Mouse (Mus musculus): ENCODE data around the gene Hist1h2bg. TPM values are rescaled to one million over a fixed set of nuclear protein-coding genes. Genes with fewer than 3 reads are reported as not detected.
A peak's percentile ranks its signal among the peaks of the same experiment; 100 is the strongest.
"Not testable (repeated sequence)": the region's sequence is repeated elsewhere in the genome, so short reads cannot be mapped to it uniquely, and the experiment has no call there.

The Hist1h2bg gene
- polyA plus RNA-seq, 1 experiment from 2014 or later = 6.5 TPM

DNA sequence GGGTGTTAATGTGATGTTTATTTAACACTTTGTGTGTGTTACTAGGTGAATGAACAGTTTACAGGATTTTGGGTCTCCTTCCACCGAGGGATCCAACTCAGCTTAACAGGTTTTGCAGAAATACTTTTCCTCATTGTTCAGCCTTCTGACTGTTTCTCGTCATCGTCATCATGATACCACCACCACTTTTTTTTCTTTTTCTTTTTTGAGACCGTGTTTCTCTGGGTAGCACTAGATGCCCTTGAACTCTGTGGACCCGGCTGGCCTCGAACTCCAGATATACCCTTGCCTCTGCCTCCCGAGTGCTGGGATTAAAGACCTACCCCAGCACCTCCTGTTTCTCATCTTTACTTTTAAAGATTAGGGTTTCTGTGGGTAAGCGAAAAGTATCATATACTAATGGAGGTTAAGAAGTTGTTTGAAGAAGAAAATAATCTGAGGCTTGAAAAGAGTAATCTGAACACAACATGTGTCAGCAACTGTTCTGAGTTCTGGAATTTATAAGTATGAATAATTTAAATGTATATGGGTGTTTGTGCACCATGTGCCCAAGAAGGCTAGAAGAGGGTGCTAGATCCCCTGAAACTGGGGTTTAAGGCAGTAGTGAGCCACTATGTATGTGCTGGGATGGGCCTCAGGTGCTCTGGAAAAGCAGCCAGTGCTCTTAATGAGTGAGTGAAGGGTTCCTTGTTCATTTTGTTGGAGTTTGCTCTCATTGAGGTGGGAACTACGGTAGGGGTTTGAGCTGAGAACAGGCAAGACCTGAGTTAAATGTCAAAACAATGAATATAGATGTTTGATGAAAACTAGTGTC, 38.7 kb upstream of the Hist1h2bg start:
- WGBS = 16% methylated on average over 9 of the region's 9 CpGs
- no peaks in the 10 kb centered on the region for H3K27me3 ChIP-seq
- H3K27ac ChIP-seq (replicated peaks) = peak overlapping the region; percentile 99
- H3K4me3 ChIP-seq (replicated peaks) = peak overlapping the region; percentile 61
- H3K36me3 ChIP-seq = no peaks in the 10 kb centered on the region
- ATAC-seq (ENCODE audit: insufficient number of reproducible peaks, low FRiP score, low TSS enrichment, low read depth) = no peak
- peaks cover 35% of the 10 kb centered on the region for H3K4me1 ChIP-seq
- H3K4me2 ChIP-seq (replicated peaks) = peak overlapping the region; percentile 72
- 0 out of 2 replicates have a peak overlapping the region, but pooled peaks have one; percentile 18 for H3K9ac ChIP-seq
- H3K9me3 ChIP-seq (replicated peaks) = no peaks in the 10 kb centered on the region

GRCm38 (mm10) chr13:23533560-23534367, 37.4 kb upstream of the Hist1h2bg start, which contains the start of gene Hist1h2af:
Gene Hist1h2af, plus strand, starts transcription at chr13:23533906.
- peak within 1 kb of the TSS; percentile 61 for H3K4me3 ChIP-seq (replicated peaks)
- H3K4me1 ChIP-seq = peaks cover 34% of the 10 kb centered on the region
- WGBS = under 1% methylated on average over 28 of the region's 53 CpGs
- H3K27ac ChIP-seq (replicated peaks) = peak within 1 kb of the TSS; percentile 99
- H3K27me3 ChIP-seq; H3K9me3 ChIP-seq (replicated peaks); H3K36me3 ChIP-seq: not testable (repeated sequence)
- H3K4me2 ChIP-seq (replicated peaks) = peak within 1 kb of the TSS; percentile 72
- peak; percentile 52 for ATAC-seq (ENCODE audit: insufficient number of reproducible peaks, low FRiP score, low TSS enrichment, low read depth)
- peak within 1 kb of the TSS; percentile 26; the same call in 1 of the 2 replicates for H3K9ac ChIP-seq

DNA sequence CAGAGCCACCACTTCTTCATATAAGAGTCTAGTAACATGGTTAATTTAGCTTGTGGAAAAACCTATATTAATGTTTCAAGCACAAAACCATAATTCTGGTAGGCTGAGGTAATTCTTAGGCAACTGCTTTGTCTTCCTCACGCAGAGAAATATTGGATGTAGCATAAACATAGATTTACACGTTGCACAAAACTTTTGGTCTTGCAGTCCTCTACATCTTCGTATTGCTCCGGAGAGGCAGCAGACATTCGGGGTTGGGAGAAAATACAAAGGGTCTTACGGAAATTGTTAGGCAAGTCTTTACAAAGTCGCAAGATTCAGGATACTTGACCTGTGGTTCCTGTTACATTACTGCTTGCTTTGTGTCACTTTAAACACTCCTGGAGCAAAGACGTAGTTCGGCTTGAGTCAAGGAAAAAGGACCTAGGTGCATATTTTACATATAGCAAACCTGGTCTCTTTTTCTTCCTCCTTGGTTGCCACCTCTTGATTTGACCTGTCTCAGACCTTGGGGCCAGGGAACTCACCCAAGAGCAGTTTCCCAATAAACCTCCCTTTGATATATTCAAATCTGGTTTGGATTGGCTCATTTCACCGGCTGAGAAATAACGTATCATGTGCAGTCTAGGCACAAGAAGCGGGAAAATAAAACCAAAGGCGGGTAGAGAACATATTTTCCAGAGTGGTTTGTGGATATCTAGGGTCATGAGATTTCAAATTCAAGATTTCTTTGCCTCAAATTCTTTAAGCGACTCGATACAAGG, 36.6 kb upstream of the Hist1h2bg start:
- Histone ChIP-seq H3K36me3 (no peaks in the 10 kb centered on the region), H3K4me3 (replicated peaks) (peak overlapping the region; percentile 61), H3K27ac (replicated peaks) (peak overlapping the region; percentile 92), H3K4me2 (replicated peaks) (peak overlapping the region; percentile 72), H3K9ac (peak overlapping the region; percentile 26; the same call in 1 of the 2 replicates), H3K9me3 (replicated peaks) (no peaks in the 10 kb centered on the region), H3K4me1 (peaks cover 29% of the 10 kb centered on the region), H3K27me3 (no peaks in the 10 kb centered on the region)
- WGBS = under 1% methylated on average over 15 of the region's 15 CpGs
- ATAC-seq (ENCODE audit: insufficient number of reproducible peaks, low FRiP score, low TSS enrichment, low read depth) = no peak

GRCm38 (mm10) chr13:23535137-23536075, 35.8 kb upstream of the Hist1h2bg start, which contains the start of gene Hist1h3g:
Gene Hist1h3g, plus strand, starts transcription at chr13:23535422.
- not testable (repeated sequence) for H3K27me3 ChIP-seq; H3K36me3 ChIP-seq; H3K9me3 ChIP-seq (replicated peaks)
- under 1% methylated on average over 47 of the region's 62 CpGs for WGBS
- ATAC-seq (ENCODE audit: insufficient number of reproducible peaks, low FRiP score, low TSS enrichment, low read depth) = peak; percentile 90
- Histone ChIP-seq H3K27ac (replicated peaks) (peak within 1 kb of the TSS; percentile 92), H3K9ac (peak within 1 kb of the TSS; percentile 35), H3K4me2 (replicated peaks) (peak within 1 kb of the TSS; percentile 72), H3K4me1 (peaks cover 29% of the 10 kb centered on the region), H3K4me3 (replicated peaks) (peak within 1 kb of the TSS; percentile 61)

GRCm38 (mm10) chr13:23536076-23536822, 34.9 kb upstream of the Hist1h2bg start:
- 19% methylated on average over 7 of the region's 7 CpGs for WGBS
- ATAC-seq (ENCODE audit: insufficient number of reproducible peaks, low FRiP score, low TSS enrichment, low read depth) = no peak

GRCm38 (mm10) chr13:23537006-23537710, 34.0 kb upstream of the Hist1h2bg start:
- H3K9ac ChIP-seq = no peak overlapping the region
- H3K27me3 ChIP-seq = no peaks in the 10 kb centered on the region
- H3K4me1 ChIP-seq = peaks cover 27% of the 10 kb centered on the region
- no peaks in the 10 kb centered on the region for H3K9me3 ChIP-seq (replicated peaks)
- peak overlapping the region; percentile 61; the same call in 1 of the 2 replicates for H3K4me3 ChIP-seq (replicated peaks)
- H3K27ac ChIP-seq (replicated peaks) = no peak overlapping the region
- peak overlapping the region; percentile 72; the same call in 1 of the 2 replicates for H3K4me2 ChIP-seq (replicated peaks)
- WGBS = 75% methylated on average over 3 of the region's 3 CpGs
- ATAC-seq (ENCODE audit: insufficient number of reproducible peaks, low FRiP score, low TSS enrichment, low read depth) = no peak
- H3K36me3 ChIP-seq = no peaks in the 10 kb centered on the region

More at GRCm38 (mm10) chr13:23536076-23536822, 34.9 kb upstream of the Hist1h2bg start:
- Histone ChIP-seq H3K4me2 (replicated peaks) (peak overlapping the region; percentile 72), H3K4me1 (peaks cover 29% of the 10 kb centered on the region), H3K9ac (peak overlapping the region; percentile 12; the same call in 1 of the 2 replicates), H3K9me3 (replicated peaks) (no peaks in the 10 kb centered on the region), H3K27ac (replicated peaks) (peak overlapping the region; percentile 63), H3K36me3 (no peaks in the 10 kb centered on the region), H3K4me3 (replicated peaks) (peak overlapping the region; percentile 61), H3K27me3 (no peaks in the 10 kb centered on the region)

GRCm38 (mm10) chr13:23538249-23538648, 32.9 kb upstream of the Hist1h2bg start:
- no peak overlapping the region for H3K4me2 ChIP-seq (replicated peaks)
- no peaks in the 10 kb centered on the region for H3K27me3 ChIP-seq
- no peak for ATAC-seq (ENCODE audit: insufficient number of reproducible peaks, low FRiP score, low TSS enrichment, low read depth)
- no peak overlapping the region for H3K9ac ChIP-seq
- no peaks in the 10 kb centered on the region for H3K36me3 ChIP-seq
- H3K4me1 ChIP-seq = peaks cover 21% of the 10 kb centered on the region
- no peak overlapping the region for H3K4me3 ChIP-seq (replicated peaks)
- H3K27ac ChIP-seq (replicated peaks) = no peak overlapping the region
- H3K9me3 ChIP-seq (replicated peaks) = no peaks in the 10 kb centered on the region
- 51% methylated on average over 5 of the region's 5 CpGs for WGBS

DNA sequence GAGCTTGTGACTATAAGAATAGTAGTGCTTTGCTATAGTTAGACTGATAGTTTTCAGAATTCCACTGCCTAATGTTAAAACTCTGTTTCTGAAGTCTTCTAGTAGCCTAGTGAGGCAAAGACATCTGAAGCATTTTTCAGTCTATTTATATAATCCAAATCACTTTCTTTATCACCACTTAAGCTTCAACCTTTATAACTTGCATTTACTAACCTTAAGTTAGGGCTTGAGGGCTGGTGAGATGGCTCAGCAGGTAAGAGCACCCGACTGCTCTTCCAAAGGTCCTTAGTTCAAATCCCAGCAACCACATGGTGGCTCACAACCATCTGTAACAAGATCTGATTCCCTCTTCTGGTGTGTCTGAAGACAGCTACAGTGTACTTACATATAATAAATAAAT, 31.4 kb upstream of the Hist1h2bg start:
- H3K4me1 ChIP-seq = peaks cover 13% of the 10 kb centered on the region; the same call in 1 of the 2 replicates
- H3K27me3 ChIP-seq; H3K9ac ChIP-seq; H3K27ac ChIP-seq (replicated peaks); H3K4me2 ChIP-seq (replicated peaks); H3K9me3 ChIP-seq (replicated peaks); H3K4me3 ChIP-seq (replicated peaks); ATAC-seq (ENCODE audit: insufficient number of reproducible peaks, low FRiP score, low TSS enrichment, low read depth); H3K36me3 ChIP-seq: not testable (repeated sequence)
- 81% methylated on average over 1 of the region's 1 CpGs for WGBS

- no peak for ATAC-seq (ENCODE audit: insufficient number of reproducible peaks, low FRiP score, low TSS enrichment, low read depth)
- Histone ChIP-seq H3K9ac (no peak overlapping the region), H3K4me3 (replicated peaks) (no peak overlapping the region), H3K4me2 (replicated peaks) (no peak overlapping the region), H3K27me3 (no peaks in the 10 kb centered on the region), H3K9me3 (replicated peaks) (no peaks in the 10 kb centered on the region), H3K27ac (replicated peaks) (no peak overlapping the region), H3K36me3 (no peaks in the 10 kb centered on the region), H3K4me1 (peaks cover 6% of the 10 kb centered on the region; the same call in 1 of the 2 replicates)
- 86% methylated on average over 3 of the region's 3 CpGs for WGBS
These were observed 29.7 kb upstream of the Hist1h2bg start for GRCm38 (mm10) chr13:23541497-23541896.
